In the genomic region with DNA sequence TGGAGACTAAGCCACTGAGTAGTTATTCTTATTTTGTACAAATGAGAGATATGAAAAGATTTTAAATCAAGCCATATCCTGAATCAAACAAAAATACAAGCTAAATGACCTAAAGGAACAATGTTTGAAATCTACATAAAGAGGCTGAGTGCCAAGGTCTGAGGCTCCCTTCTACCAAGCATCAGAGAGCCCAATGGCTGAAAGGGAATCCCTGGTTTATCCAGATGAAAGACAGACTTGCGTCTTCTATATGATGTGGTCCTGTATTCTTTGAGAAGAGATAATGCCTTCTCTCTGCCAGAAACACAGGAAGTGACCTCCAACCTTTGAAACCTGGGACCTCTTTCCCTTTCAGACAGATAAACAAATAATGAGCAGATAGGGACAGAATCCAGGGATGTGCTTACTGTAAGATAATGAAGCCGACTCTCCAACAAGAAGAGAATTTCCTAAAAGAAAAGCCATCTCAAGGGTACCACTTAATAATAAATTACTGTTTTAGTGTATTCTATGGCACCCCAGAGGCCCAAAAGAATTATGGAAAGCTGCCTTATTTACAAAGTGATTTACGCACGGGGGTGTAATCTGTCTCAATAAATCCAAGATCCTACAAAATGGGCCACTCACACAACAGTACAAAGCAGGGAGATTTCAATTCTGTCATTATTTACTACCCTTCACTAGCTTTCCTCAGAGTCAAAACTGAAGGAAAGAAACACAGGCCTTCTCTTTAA, we compare ENCODE assay signal across 18 mouse cellular contexts.
DNase-seq lines count a peak whose midpoint lies in the region; ATAC-seq and TF ChIP-seq lines count a peak whose summit lies in the region.
"Had no signal": no experiment of that assay in that cellular context is flagged by ENCODE, and none has a peak within 500 bp of the region (broad histone marks: within the 10 kb centered on the region; RNA-seq: fewer than 3 reads in every experiment).

No protein-coding gene starts in this region.

- no peak overlapping the region for H3K27ac ChIP-seq in kidney, postnatal 0 days
- no peak overlapping the region for H3K27ac ChIP-seq in midbrain, embryonic 14.5 days (replicated peaks; ENCODE audit: low read depth, low read length)
- H3K27ac ChIP-seq: embryonic facial prominence, embryonic 12.5 days; gastrocnemius, adult 2 months; midbrain, embryonic 12.5 days had no signal

- no peaks in the 10 kb centered on the region for H3K4me1 ChIP-seq in kidney, postnatal 0 days (replicated peaks; ENCODE audit: insufficient read depth, low read length)
- H3K4me1 ChIP-seq in midbrain, embryonic 14.5 days (ENCODE audit: control insufficient read depth, insufficient read depth, low read length): no peaks in the 10 kb centered on the region
- H3K4me1 ChIP-seq: embryonic facial prominence, embryonic 12.5 days had no signal

- no peak overlapping the region for H3K9ac ChIP-seq in kidney, postnatal 0 days (ENCODE audit: low read depth, low read length)
- no peak overlapping the region for H3K9ac ChIP-seq in midbrain, embryonic 14.5 days (replicated peaks; ENCODE audit: low read length)
- H3K9ac ChIP-seq: embryonic facial prominence, embryonic 12.5 days; midbrain, embryonic 12.5 days had no signal

- H3K4me3 ChIP-seq in kidney, postnatal 0 days (replicated peaks; ENCODE audit: low read depth, low read length): no peak overlapping the region
- no peak overlapping the region for H3K4me3 ChIP-seq in midbrain, embryonic 14.5 days (replicated peaks; ENCODE audit: low read depth, low read length)
- H3K4me3 ChIP-seq: embryonic facial prominence, embryonic 12.5 days; gastrocnemius, adult 2 months; midbrain, embryonic 12.5 days had no signal

- ATAC-seq in kidney, postnatal 0 days (replicated peaks; ENCODE audit: low FRiP score, low read depth): no peak
- ATAC-seq in midbrain, embryonic 14.5 days (ENCODE audit: low FRiP score, low TSS enrichment): no peak
- ATAC-seq: hindbrain, embryonic 16.5 days; intestine, postnatal 0 days had no signal

- DNase-seq in kidney, postnatal 0 days (ENCODE audit: low spot score): peak; percentile 37
- no peak for DNase-seq in kidney, postnatal 36 days
- peak; percentile 39 for DNase-seq in embryo, embryonic 10.5 days (ENCODE audit: low spot score)
- DNase-seq in midbrain, embryonic 14.5 days: peak; percentile 10
- DNase-seq in retina, postnatal 1 day: peak; percentile 22
- DNase-seq in cerebellum, adult 9-11 months: no peak
- DNase-seq in gastrocnemius, postnatal 4 days (ENCODE audit: low spot score in 2 of 2): no peak
- DNase-seq: adrenal gland, postnatal 36 days; cerebellum, postnatal 14 days; gastrocnemius, adult 2 months; layer of hippocampus, postnatal 36 days; liver; lung, adult 2 months; lung, postnatal 36 days had no signal

- no peak overlapping the region for H3K4me2 ChIP-seq in kidney, postnatal 0 days (ENCODE audit: low read length)
- no peak overlapping the region for H3K4me2 ChIP-seq in midbrain, embryonic 14.5 days (ENCODE audit: low read length)
- H3K4me2 ChIP-seq: embryonic facial prominence, embryonic 12.5 days; midbrain, embryonic 12.5 days had no signal

- no peaks in the 10 kb centered on the region for H3K27me3 ChIP-seq in kidney, postnatal 0 days (ENCODE audit: insufficient read depth, low read length)
- no peaks in the 10 kb centered on the region for H3K27me3 ChIP-seq in midbrain, embryonic 14.5 days (ENCODE audit: control insufficient read depth, insufficient read depth, low read length)
- H3K27me3 ChIP-seq: embryonic facial prominence, embryonic 12.5 days; midbrain, embryonic 12.5 days had no signal

- H3K36me3 ChIP-seq in kidney, postnatal 0 days (ENCODE audit: insufficient read depth, low read length): no peaks in the 10 kb centered on the region
- H3K36me3 ChIP-seq in midbrain, embryonic 14.5 days (ENCODE audit: control insufficient read depth, insufficient read depth, low read length): no peaks in the 10 kb centered on the region
- H3K36me3 ChIP-seq: embryonic facial prominence, embryonic 12.5 days; midbrain, embryonic 12.5 days had no signal

- TF ChIP-seq CTCF in kidney, postnatal 0 days (IDR thresholded peaks at IDR 0.05; ENCODE audit: low read depth): no peak

- WGBS in kidney, postnatal 0 days: 52% methylated on average over 4 of the region's 4 CpGs
- WGBS in midbrain, embryonic 14.5 days: 45% methylated on average over 4 of the region's 4 CpGs

- no peaks in the 10 kb centered on the region for H3K9me3 ChIP-seq in kidney, postnatal 0 days (replicated peaks; ENCODE audit: low read length)
- H3K9me3 ChIP-seq in midbrain, embryonic 14.5 days (ENCODE audit: control insufficient read depth, low read length): no peaks in the 10 kb centered on the region
- H3K9me3 ChIP-seq: embryonic facial prominence, embryonic 12.5 days; midbrain, embryonic 12.5 days had no signal

Comparison
In these comparisons a context has a peak if more than half of its experiments do, and no peak if none do; other contexts are left out.
1. DNase-seq: peak in kidney, postnatal 0 days (single experiment), embryo, embryonic 10.5 days (single experiment), midbrain, embryonic 14.5 days (single experiment) and retina, postnatal 1 day (single experiment); none in kidney, postnatal 36 days (0 of 2), cerebellum, adult 9-11 months (single experiment) and gastrocnemius, postnatal 4 days (0 of 2).